Mouse (Mus musculus) kidney, adult 8-10 months (tissue): ENCODE data around the gene Gnb1.

Experiments
- DNase-seq, 2 experiments: peaks; one replicate each; pipeline ENCODE4 v3.0.0; 2022

Gene Gnb1

DNA sequence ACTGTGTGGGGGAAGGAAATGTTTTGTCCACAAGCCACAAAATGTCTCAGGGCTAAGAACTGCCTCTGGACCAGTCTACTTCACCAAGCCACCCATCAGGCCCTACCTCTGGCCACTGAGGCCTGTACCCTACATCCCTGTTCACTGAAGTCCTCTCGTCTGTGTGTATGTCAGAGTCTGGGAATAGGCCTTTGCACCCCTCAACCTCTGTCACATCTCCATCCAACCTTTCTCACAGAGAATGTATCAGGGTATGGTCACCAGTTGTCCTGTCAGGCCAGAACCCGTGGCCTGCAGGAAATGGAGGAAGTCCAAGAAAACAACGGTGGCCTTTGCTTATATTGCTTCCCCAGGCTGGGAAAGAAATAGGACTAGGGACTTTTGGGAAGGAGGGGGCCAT is 5.6 kb upstream of the Gnb1 start:
- no peak for DNase-seq

DNA sequence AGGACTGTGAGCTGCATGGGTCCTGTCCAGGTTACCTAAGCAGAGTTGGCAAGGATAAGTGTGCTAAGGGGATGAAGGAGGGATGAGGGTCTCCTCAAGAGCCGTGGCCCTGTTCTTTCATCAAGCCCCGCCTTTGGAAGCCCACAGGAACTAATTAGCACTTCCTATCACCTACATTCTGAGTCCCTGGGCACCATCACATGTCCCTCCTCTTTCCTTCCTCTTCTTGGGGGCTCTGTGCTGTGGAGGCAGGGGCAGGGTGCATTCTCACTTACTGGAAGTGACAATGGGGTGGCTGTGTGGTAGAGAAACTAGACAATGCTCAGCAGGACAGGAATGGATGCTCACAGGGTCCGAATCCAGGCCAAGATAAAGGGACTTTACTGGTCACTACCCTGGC is 3.4 kb upstream of the Gnb1 start:
- no peak for DNase-seq

DNA sequence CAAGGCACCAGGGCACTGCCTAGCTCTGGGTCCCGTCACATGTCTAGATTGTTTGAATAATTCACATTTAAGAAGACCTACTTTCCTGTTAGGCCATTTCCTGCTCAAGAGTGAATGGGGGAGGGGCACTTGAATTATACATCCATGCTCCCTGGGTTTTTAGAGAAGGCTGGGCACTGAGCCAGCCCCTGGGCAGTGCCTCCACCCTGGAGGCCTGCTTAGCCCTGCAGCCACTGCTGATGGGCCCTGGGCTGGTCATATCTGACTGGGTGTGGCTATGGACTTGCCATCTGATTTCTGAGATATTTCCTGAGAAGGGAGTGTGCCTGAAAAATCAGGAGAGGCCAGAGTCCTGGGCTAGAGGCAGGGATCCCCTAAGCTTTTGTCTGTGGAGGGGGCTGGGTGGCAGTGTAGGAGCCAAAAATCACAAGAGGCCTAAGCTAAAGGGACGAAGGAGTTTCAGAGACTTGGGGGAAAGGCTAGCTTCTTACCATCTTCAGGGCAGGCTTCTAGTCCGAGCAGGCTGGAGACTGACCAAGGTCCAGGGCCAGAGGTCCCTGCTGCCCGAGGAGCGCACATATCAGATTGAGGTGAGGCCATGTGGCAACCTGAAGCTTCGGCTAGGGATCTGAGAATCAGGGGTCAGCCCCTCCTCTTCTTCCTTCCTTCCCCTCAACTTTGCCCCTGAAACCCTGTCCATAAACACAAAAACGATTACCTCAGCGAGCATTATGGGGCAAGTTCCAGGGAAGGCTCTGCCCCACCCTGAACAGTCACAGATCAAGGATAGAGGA is 2.7 kb upstream of the Gnb1 start:
- peak; percentile 76 to 91 for DNase-seq

DNA sequence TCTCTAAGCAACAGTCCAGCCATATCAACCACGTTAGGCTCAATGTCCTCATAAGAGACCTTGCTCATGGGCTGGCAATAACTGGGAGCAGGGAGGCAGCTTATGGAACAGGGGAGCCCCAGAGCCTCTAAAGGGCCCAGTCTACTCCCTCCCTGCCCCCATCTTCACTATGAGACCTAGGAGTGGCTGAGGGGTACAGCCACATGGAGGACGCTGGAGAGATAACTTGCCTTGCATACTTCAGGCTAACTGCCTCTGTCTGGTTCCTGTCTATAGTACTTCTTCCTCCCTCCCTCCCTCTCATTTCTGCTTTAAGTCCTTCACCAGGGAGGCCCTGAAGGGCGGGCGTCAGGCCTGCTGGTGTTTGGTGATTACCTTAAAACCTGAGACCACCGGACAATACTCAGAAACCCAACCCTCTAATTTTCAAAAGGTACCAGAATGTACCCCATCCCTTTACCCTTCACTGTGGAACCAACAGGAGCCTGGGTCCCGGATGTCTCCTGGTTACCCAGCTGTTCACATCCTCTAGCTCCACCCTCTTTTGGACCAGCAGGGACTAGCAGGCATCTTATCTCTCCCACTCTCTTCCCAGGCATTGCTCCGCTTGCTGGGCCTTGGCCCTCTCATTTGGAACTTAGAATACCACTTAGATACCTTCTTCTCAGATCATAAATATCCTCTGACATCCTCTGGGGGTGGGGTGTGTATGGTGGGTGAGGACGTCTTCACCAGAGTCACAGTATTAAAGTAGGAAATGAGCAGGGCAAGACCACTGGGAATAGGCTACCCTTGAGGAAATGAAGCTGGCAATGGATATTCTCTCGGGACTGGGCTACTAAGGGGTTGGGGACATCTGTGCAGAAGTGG is 1.8 kb upstream of the Gnb1 start:
- no peak for DNase-seq

DNA sequence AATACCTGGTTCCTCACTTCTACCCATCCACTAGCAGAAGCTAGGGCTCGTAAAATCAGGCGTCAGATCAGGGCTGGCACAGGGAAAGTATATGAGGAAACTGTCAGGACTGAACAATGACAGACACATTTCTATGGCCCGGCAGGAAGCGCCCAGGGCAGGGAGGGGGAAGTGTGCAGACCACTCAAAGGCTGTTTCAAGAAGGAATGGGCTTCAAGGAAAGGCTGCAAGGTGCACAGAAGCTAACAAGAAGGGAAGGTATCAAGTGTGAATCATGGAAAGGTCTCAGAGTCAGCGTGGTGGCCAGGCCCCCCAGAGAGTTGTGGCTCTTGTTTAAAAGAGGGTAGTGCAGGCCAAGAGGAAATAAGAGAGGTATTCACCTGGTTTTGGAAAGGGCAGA is 705 bp upstream of the Gnb1 start:
- DNase-seq = peak in 1 of 2 experiments; percentile 23

DNA sequence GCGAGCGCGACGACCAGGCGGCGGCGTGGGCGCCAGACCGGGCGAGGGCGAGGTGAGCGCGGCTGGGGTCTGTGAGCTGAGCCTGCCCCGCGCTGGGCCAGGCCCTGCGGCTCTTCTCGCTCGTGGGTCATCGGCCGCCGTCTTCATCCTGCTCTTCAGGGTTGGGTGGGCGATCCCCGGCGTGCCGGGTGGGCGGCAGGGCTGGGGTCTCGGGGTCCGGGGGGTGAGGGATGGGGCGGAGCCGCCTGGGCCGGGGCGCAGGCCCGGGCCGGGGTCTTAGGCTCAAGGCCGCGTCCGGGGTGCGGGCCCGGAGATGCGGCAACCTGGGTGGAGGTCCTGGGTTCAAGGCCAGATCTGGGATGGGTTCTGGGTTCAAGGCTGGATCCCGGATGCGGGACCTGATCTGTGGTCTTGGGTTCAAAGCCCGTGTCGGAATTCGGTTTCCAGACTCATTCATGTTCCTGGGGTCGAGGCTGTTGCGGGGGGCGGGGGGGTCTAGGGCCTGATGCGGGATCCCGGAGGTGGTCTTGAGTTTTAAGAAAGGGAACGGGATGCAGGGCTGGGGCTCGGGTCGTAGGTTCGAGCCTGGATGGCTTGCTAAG is 469 bp downstream of the Gnb1 start:
- DNase-seq = peak in 1 of 2 experiments; percentile 23

DNA sequence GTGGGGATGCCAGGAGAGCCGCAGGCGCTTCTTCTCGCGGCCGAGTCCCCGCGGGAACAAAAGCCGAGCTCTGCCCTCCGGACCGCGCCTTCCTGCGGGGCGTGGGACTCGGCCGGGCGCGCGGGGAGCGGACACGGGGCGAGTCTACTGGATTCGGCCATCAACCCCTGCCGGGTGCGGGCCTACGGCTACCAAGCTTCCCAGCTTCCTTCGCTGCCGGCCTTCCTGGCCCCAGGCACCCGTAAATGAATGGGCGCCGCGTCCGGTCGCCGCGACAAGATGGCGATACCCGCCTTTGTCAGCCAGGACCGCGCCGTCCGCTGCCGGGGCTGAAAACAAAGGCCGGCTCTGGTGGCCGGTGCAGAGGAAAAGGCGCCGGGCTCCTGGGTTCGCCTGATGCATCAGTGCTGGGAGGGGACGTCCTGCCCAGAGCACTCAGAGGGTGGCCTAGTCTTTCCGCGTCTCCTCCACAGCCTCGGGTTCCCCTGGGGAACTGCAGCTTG is 1.0 kb downstream of the Gnb1 start:
- peak in 1 of 2 experiments; percentile 41 for DNase-seq

DNA sequence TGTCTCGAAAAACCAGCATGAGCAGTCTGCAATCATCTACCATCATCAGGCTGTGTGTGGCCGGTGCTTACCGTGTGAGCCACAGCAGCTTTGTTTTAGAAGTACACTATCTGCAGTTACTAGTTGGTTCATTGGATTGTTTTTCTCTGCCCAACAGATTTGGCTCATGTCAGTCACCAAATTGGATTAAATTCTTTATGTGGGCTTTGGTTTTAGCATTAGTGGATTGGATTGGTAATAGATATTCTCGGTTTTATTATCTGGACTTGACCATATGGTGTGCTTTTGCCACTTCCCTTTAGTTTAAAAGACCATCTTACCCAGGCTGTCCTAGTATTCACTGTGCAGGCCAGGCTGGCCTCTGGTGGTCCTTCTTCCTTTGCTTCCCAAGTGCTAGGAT is 3.7 kb downstream of the Gnb1 start:
- no peak for DNase-seq

DNA sequence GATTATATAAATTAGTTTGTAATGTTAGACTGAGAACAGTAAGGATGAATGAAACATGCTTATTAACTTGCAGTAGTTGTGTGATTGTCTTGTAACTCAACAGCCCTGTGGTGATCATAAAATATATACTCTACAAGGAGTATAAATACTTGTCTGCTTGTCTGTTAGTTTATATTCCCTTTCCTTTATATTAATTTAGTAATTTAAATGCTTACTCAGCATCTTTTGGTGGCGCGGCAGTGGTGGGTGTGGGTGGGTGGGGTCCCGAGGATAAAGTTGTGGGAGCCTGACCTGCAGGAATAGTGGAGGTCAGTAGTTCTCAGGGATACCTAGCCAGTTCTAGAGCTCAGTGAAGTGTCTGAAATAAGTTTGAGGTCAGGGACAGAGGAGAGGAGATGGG is 6.8 kb downstream of the Gnb1 start:
- DNase-seq = no peak

DNA sequence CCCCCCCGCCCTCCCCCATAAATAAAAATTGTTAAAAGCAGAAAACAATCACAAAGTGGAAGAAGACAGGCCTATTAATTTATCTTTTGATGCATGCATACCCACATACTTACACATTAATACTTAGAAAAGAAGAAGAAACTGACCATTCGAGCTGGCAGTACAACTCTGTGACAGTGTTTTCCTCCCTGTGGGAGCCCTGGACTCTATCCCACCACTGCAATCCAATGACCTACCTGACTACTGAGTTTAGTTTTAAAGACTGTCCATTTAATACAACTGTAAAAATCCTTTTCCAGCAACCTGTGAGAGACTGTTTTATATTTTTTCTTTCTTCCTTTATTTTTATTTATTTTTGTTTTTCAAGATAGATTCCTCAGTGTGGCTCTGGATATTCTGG is 10.0 kb downstream of the Gnb1 start:
- DNase-seq = no peak

DNA sequence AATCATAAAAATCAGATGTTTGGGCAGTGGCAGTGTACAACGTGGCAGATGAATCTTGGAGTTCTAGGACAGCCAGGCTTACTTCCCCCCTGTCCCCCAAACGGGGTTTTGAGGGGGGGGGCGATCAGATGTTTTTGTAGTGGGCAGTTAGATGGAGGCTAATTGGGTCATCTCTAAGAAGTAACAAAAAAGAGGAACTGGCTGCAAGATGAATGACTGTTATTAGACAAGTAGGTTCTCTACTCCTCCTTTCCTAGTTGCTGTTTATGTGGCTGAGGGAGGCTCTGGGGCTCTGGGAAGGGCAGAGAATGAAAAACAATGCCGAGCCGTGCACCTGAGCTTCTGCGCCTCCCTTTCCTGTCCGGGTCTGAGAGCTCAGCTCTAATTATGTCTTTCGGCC is 13.9 kb downstream of the Gnb1 start:
- DNase-seq = no peak

DNA sequence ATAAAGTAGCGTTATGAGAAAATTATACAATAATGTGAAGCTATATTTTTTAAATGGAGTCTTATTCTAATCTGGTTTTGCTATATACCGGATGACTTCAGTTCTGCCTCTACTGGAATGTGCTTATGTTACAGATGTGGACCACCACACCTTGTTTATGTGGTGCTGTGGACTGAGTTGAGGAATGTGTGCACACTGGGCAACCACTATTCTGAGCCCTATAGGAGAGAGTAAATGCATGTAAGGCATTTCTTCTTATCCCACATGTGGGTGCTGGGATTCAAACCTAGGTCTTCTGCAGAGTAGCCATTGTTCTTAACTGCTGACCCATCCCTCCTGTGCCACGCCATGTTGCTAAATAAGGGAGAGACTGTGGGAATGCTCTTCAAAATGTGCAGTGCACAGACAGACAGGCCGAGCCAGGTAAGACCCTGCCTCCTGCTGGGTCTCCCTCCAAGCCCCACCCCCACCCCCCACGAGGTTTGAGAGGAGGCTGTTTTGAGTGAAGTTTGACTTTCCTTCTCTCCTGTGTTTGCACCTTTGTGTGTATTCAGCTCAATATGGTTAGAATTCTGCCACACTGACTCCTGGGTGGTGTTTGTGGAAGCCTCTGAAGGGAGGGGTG is 14.6 kb downstream of the Gnb1 start:
- DNase-seq = no peak

DNA sequence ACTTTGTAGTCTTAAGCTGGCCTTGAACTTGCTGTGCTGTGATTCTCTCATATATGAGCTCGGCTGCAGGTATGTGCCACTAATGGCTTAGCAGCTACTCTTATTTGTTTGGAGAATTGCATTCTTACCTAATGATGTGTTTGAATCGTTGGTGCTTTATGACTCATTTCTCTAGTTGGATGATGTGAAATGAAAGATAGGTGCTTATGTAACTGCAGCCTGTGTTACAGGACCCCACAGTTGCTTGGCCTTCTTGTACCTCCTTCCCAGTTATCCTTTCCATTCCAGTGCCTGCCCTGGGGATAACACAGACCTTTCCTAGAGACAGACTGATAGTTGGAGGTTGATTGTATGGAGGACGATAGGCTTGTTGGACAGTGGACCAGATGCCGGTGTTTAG is 17.5 kb downstream of the Gnb1 start:
- no peak for DNase-seq

DNA sequence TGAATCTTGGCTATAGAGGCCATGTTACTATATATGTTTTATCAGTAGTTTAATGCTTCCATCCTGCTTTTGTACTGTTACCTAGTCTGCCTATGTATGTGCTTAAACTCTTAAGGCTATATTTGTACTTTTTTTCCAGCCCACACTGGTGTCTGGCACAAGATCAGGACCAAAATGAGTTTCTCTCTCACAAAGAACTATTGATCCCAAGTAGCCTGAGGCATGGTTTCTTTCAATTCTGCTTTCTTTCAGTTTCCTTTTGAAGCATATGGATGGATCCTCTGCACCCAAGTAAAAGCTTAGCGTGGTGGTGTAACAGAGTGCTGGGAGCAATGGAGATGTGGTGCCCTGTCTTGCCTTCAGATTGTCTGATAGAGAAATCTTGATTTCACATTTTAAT is 19.8 kb downstream of the Gnb1 start:
- DNase-seq = no peak

DNA sequence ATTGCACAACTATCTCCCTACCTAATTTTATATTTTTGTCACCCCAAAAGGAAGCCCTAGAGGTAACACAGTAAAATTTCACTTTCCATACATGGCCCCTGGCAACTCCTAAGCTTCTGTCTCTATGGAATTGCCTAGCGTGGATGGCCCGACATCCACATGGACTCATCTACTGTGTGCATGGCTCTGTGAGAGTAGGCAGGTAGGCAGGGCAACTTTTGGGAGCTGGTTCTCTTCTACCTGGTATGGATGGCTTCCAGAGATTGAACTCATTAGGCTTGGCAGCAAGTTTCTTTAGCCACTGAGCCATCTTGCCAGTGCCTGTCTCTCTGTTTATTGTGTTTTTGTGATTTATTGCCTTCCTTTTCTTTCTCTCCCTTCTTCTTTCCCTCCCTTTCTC is 23.6 kb downstream of the Gnb1 start:
- no peak for DNase-seq

DNA sequence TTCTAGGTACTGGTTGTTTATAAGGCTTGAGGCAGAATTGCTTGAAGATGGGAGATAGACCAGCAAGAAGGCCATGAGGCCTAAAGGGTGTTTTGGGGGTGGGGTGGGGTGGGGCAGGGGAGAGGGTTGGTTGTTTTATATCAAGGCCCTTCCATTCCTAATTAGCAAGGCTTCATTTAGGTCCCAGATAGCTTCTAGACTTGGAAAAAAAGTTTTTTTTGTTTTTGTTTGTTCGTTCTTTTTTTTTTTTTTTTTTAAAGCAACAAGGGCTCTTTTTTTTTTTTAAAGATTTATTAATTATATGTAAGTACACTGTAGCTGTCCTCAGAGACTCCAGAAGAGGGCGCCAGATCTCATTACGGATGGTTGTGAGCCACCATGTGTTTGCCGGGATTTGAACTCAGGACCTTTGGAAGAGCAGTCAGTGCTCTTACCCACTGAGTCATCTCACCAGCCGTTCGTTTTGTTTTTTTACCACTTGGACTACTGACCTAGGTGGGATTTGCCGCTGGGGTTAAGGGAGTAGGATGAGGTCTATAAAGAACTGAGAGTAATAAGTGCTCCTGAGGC is 26.9 kb downstream of the Gnb1 start:
- DNase-seq = no peak

DNA sequence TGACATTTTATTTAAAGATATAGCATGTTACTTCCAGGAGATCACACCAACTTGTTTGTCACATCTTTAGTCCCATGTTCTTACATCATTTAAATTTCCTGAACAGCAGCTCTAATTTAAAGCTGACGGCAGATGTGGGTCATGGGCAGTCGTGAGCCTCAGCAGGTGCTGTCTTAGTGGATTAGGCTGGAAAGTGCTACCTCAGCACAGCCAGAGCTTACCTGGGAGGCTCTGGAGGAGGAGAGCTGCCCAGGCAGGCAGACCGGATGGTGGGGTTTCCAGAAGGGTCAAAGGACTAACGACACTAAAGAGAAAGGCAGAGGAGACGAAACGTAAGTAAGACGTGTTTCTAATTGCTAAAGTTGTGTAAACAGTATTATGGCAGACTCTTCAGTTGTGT is 31.2 kb downstream of the Gnb1 start:
- no peak for DNase-seq

DNA sequence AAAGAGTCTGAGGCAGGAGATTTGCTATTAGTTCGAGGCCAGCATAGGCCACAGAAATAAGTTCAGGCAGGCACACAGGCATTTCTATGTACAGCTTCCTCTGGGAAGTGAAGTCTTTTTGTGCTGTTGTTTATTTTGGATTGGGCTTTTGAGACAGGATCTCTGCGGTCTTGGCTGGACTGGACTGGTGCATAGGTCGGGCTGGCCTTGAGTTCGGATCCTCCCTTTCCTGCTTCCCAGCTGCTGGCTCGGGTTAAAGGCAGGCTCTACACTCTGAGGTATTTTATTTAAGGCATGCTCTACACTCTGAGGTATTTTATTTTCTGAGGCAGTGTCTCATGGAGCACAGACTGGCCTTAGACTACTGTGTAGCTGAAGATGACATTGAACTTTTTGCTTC is 34.6 kb downstream of the Gnb1 start:
- DNase-seq = no peak

DNA sequence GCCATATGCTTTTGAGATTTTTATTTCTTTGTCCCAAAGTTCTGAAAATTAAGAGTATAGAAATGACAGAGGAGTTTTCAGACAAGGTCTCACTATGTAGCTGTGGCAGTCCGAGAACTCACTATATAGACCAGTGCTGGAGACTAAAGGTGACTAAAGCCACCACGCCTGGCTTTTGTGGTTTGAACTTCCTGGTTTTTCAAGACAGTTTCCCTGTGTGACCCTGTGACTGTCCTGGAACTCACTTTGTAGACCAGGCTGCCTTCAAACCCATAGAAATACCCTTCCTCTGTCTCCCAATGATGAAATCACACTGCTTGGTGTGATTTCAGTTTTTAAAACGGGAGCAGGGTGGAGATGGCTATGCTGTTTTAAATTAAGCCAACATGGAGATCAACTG is 38.1 kb downstream of the Gnb1 start:
- DNase-seq = no peak

DNA sequence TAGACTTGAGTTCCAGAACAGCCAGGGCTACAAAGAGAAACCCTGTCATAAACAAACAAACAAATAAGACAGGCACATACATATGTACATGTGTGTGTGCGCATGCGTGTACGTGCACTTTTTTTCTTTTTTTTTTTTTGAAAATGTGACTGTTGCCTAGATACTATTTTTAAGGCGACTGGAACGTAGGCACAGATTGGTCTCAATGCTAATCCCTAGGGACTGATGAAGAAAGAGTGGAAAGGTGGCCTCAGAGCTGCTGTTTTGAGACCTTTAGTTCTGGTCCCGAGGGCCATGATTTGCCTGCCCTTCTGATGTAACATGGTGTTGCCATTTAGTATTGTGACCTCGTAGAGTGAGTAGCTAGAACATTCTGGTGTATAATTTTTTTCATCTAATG is 58.8 kb downstream of the Gnb1 start:
- no peak for DNase-seq

DNA sequence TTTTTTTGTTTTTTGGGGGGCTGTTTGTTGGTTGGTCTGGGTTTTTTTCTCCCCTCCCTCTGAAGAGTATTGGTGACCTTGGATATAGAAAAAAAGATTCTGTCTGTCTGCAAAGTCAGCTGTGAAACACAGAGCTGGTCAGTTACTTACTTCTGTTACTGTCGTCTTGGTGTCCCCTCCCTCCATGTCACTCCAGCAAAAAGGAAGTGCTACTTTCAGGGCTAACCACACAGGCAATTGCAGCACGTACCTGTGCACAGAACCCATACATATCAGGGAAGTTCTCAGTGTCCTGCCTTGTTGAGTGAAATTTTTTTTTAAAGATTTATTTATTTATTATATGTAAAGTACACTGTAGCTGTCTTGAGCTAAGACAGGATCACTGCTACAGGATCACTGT is 59.3 kb downstream of the Gnb1 start:
- no peak for DNase-seq

DNA sequence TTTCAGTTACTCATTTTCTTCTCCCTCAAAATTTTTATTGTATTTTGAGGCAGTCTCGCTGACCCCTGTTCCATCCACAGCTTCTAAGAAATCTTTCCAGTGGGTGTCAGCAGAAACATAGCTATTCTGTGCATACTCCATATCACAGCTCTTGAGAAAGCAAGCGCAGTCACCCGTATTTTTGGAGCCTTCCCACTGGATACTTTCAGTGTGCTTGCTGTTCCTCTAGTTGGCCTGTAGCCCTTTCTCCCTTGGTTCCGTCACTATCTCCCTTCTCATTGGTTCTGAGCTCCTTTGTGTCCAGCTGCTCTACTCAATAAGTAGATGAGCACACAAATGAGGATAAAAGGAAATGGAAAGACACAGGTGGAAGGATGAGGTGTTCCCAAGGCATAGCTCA is 59.9 kb downstream of the Gnb1 start:
- DNase-seq = no peak
